Mouse (Mus musculus) telencephalon, adult 2 months (tissue): ENCODE measurements around the gene Srgap3.

ENCODE experiments used
- DNase-seq: peaks from one replicate; pipeline ENCODE4 v3.0.0-alpha.2; 2011; ENCODE audit warnings: low read depth, low spot score

The Srgap3 gene

GRCm38 (mm10) chr6:112818403-112818901, 128.6 kb downstream of the Srgap3 start:
- DNase-seq: no peak

GRCm38 (mm10) chr6:112815604-112816003, 131.5 kb downstream of the Srgap3 start:
- no peak for DNase-seq

- DNase-seq: no peak
These were observed 132.5 kb downstream of the Srgap3 start for GRCm38 (mm10) chr6:112814525-112815086.

GRCm38 (mm10) chr6:112812884-112813283, 134.2 kb downstream of the Srgap3 start:
- no peak for DNase-seq

GRCm38 (mm10) chr6:112810521-112810830, 136.6 kb downstream of the Srgap3 start:
- DNase-seq: no peak

GRCm38 (mm10) chr6:112809658-112810520, 137.2 kb downstream of the Srgap3 start:
- no peak for DNase-seq

GRCm38 (mm10) chr6:112808738-112809137, 138.3 kb downstream of the Srgap3 start:
- DNase-seq: no peak

- no peak for DNase-seq
These were observed 145.1 kb downstream of the Srgap3 start for GRCm38 (mm10) chr6:112801917-112802316.

- DNase-seq: no peak
These were observed 148.7 kb downstream of the Srgap3 start for GRCm38 (mm10) chr6:112798378-112798777.

GRCm38 (mm10) chr6:112796607-112797006, 150.5 kb downstream of the Srgap3 start:
- no peak for DNase-seq

- no peak for DNase-seq
These were observed 153.2 kb downstream of the Srgap3 start for GRCm38 (mm10) chr6:112793887-112794286.

- DNase-seq: no peak
These were observed 157.2 kb downstream of the Srgap3 start for GRCm38 (mm10) chr6:112789901-112790300.

- no peak for DNase-seq
These were observed 158.4 kb downstream of the Srgap3 start for GRCm38 (mm10) chr6:112788617-112789016.

GRCm38 (mm10) chr6:112788174-112788573, 158.9 kb downstream of the Srgap3 start:
- no peak for DNase-seq

GRCm38 (mm10) chr6:112781409-112782093, 165.5 kb downstream of the Srgap3 start:
- DNase-seq: peak; percentile 24

GRCm38 (mm10) chr6:112778211-112778610, 168.9 kb downstream of the Srgap3 start:
- DNase-seq: peak; percentile 73

- DNase-seq: no peak
These were observed 170.3 kb downstream of the Srgap3 start for GRCm38 (mm10) chr6:112776718-112777117.

- no peak for DNase-seq
These were observed 173.3 kb downstream of the Srgap3 start for GRCm38 (mm10) chr6:112773754-112774153.

GRCm38 (mm10) chr6:112770996-112771395, 176.1 kb downstream of the Srgap3 start:
- DNase-seq: no peak

- no peak for DNase-seq
These were observed 188.5 kb downstream of the Srgap3 start for GRCm38 (mm10) chr6:112758541-112758940.

- DNase-seq: no peak
These were observed 190.2 kb downstream of the Srgap3 start for GRCm38 (mm10) chr6:112756866-112757265.

- no peak for DNase-seq
These were observed 192.1 kb downstream of the Srgap3 start for GRCm38 (mm10) chr6:112754994-112755393.
